Mouse (Mus musculus): ENCODE results near the gene Wdr70. TPM values are rescaled to one million over a fixed set of nuclear protein-coding genes. Genes with fewer than 3 reads are reported as not detected.

The Wdr70 gene
- polyA plus RNA-seq, 1 experiment from 2014 or later: 42.8 TPM

DNA sequence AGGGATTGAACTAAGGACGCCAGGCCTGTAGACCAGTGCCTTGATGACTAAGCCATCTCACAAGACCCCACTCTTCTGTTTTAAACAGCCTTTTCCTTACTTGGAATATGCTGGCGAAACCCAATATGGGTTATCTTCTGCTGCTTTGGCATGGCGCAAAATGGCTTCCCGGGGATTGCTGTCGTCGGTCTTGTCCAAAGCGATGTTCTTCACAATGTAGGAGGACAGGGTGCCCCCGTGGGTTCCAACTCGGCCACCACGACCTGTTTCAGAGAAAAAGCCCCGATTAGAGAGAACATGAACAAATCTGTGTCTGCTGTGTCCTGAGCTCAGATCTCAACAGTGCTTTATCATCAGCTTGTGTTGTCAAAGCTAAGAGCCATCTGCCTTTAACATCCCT, 214.8 kb downstream of the Wdr70 start:
- Histone ChIP-seq H3K9me3 (ENCODE audit: control insufficient read depth, low read length) (no peaks in the 10 kb centered on the region), H3K36me3 (ENCODE audit: control insufficient read depth, insufficient read depth, low read length) (peaks cover 26% of the 10 kb centered on the region), H3K27me3 (replicated peaks; ENCODE audit: control insufficient read depth, insufficient read depth, low read length) (no peaks in the 10 kb centered on the region), H3K4me2 (ENCODE audit: low read depth, low read length) (no peak overlapping the region), H3K4me1 (ENCODE audit: control insufficient read depth, insufficient read depth, low read length) (0 out of 2 replicates have a peak, but pooled peaks cover under 1% of the 10 kb centered on the region), H3K9ac (ENCODE audit: low read depth, low read length) (no peak overlapping the region), H3K4me3 (ENCODE audit: low read depth, low read length) (no peak overlapping the region), H3K27ac (replicated peaks; ENCODE audit: low read depth, low read length) (no peak overlapping the region)
- DNase-seq (ENCODE audit: low spot score) (no peak), ATAC-seq (ENCODE audit: low read depth) (no peak)
- WGBS: 92% methylated on average over 11 of the region's 11 CpGs

DNA sequence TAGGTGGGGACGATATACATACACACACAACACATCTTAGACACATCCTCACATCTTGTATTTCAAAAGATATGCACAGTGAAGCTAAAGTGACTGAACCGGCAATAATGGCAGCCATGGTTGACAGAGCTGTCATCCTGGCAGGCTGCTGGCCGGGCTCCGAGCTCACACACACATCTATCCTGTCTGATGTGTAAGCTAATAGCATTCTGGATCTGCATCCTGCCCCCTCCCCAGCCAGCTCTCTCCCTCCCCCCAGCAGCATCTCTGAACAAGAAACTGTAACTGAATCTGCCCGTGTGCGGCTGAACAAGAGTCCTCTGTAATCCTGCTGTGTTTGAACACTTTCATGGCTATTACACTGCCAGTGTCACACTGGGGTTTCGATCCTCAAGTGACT, 219.1 kb downstream of the Wdr70 start:
- H3K36me3 ChIP-seq (ENCODE audit: control insufficient read depth, insufficient read depth, low read length): peaks cover 26% of the 10 kb centered on the region
- H3K4me1 ChIP-seq (ENCODE audit: control insufficient read depth, insufficient read depth, low read length): peaks cover 2% of the 10 kb centered on the region; the same call in 1 of the 2 replicates
- ATAC-seq (ENCODE audit: low read depth) (no peak), DNase-seq (ENCODE audit: low spot score) (no peak)
- no peak overlapping the region for H3K4me3 ChIP-seq (ENCODE audit: low read depth, low read length)
- no peak overlapping the region for H3K27ac ChIP-seq (replicated peaks; ENCODE audit: low read depth, low read length)
- no peaks in the 10 kb centered on the region for H3K27me3 ChIP-seq (replicated peaks; ENCODE audit: control insufficient read depth, insufficient read depth, low read length)
- WGBS: 44% methylated on average over 7 of the region's 7 CpGs
- H3K9me3 ChIP-seq (ENCODE audit: control insufficient read depth, low read length): no peaks in the 10 kb centered on the region
- no peak overlapping the region for H3K4me2 ChIP-seq (ENCODE audit: low read depth, low read length)
- no peak overlapping the region for H3K9ac ChIP-seq (ENCODE audit: low read depth, low read length)

DNA sequence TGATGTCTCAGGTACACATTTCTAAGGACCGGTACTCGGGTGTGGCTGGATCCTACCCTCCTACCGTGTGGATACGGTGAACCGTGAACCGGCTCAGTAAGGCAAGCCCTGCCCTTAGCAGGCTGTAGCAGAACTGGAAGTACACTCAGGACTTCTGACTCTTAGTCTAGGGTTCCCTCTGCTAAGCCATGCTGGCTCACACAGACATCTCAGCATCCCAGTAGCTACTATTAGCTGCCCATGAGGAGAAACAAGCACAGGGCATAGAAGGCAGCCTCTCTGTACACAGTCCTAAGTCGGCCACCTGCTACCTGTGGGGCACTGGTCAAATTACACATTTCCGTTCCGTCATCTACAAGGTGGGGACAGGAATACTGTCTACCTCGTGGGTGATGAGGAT, 220.1 kb downstream of the Wdr70 start:
- no peak overlapping the region for H3K9ac ChIP-seq (ENCODE audit: low read depth, low read length)
- peaks cover 21% of the 10 kb centered on the region for H3K36me3 ChIP-seq (ENCODE audit: control insufficient read depth, insufficient read depth, low read length)
- peaks cover 2% of the 10 kb centered on the region; the same call in 1 of the 2 replicates for H3K4me1 ChIP-seq (ENCODE audit: control insufficient read depth, insufficient read depth, low read length)
- no peaks in the 10 kb centered on the region for H3K9me3 ChIP-seq (ENCODE audit: control insufficient read depth, low read length)
- H3K27me3 ChIP-seq (replicated peaks; ENCODE audit: control insufficient read depth, insufficient read depth, low read length): no peaks in the 10 kb centered on the region
- no peak overlapping the region for H3K4me3 ChIP-seq (ENCODE audit: low read depth, low read length)
- WGBS: 83% methylated on average over 10 of the region's 10 CpGs
- no peak overlapping the region for H3K4me2 ChIP-seq (ENCODE audit: low read depth, low read length)
- ATAC-seq (ENCODE audit: low read depth) (no peak), DNase-seq (ENCODE audit: low spot score) (no peak)
- no peak overlapping the region for H3K27ac ChIP-seq (replicated peaks; ENCODE audit: low read depth, low read length)

DNA sequence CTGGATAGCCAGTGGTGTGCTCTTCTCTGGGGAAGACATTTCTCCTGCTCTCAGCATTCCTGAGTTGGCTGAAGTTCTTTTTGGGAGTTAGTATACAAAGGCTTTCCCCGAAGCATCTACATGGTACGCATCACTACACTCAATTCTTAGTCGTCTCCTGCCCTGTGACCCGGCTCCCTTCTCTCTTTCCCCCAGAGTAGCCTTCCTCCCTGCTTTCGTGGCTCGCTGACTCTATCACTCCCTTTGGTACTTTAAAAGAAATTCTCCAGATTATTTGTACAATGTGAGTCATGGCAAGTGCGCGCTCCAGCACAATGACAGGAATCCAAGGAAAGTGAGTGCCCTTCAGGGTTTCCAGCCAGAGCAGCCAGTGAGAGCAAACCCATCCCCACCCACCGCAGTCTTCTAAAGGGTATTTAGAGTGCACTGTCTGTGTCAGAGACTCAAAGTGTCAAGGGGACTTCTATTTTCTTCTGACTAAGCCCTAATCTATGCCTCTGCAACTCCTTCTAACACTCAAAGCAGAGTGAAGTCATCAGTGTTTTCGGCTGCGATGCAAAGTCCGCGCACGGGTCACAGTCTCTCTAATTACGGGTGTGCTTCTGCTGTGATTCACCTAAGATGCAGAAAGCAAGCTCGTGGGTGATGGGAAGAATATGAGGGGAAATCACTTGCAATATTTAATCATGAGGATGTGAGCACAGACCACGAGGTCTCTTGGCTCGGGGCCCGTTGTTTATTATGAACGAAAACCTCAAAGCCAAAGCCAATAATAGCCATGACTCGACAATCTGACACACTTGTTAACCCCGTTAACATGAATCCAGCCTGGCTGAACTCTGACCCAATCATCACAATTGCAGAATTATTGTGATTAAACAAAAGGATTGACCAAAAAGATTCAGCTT, 221.2 kb downstream of the Wdr70 start:
- DNase-seq (ENCODE audit: low spot score) (no peak), ATAC-seq (ENCODE audit: low read depth) (no peak)
- no peak overlapping the region for H3K4me2 ChIP-seq (ENCODE audit: low read depth, low read length)
- no peak overlapping the region for H3K4me3 ChIP-seq (ENCODE audit: low read depth, low read length)
- H3K9me3 ChIP-seq (ENCODE audit: control insufficient read depth, low read length): no peaks in the 10 kb centered on the region
- no peaks in the 10 kb centered on the region for H3K27me3 ChIP-seq (replicated peaks; ENCODE audit: control insufficient read depth, insufficient read depth, low read length)
- peaks cover 12% of the 10 kb centered on the region for H3K36me3 ChIP-seq (ENCODE audit: control insufficient read depth, insufficient read depth, low read length)
- peaks cover 2% of the 10 kb centered on the region; the same call in 1 of the 2 replicates for H3K4me1 ChIP-seq (ENCODE audit: control insufficient read depth, insufficient read depth, low read length)
- H3K27ac ChIP-seq (replicated peaks; ENCODE audit: low read depth, low read length): no peak overlapping the region
- 54% methylated on average over 22 of the region's 22 CpGs for WGBS
- H3K9ac ChIP-seq (ENCODE audit: low read depth, low read length): no peak overlapping the region

DNA sequence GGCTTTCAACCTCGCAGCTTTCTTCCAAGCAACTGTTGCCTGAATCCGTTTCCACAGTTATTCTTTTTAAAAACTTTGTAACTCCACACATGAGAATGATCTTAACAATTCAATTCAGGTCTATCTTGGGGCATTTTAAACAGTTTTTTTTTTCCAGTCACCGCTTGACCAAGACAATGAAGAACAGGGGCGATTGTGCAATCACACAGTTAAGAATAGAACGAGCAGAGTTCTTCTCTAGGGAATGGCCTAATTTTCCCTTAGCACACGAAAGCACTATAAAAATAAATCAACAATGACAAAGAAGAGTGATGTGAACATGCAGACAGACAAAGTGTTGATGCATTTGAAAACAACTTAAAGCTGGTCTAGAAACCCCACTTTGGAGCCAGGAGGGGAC, 223.1 kb downstream of the Wdr70 start:
- no peaks in the 10 kb centered on the region for H3K27me3 ChIP-seq (replicated peaks; ENCODE audit: control insufficient read depth, insufficient read depth, low read length)
- no peaks in the 10 kb centered on the region for H3K36me3 ChIP-seq (ENCODE audit: control insufficient read depth, insufficient read depth, low read length)
- H3K4me3 ChIP-seq (ENCODE audit: low read depth, low read length): no peak overlapping the region
- H3K4me1 ChIP-seq (ENCODE audit: control insufficient read depth, insufficient read depth, low read length): peaks cover 2% of the 10 kb centered on the region; the same call in 1 of the 2 replicates
- no peak overlapping the region for H3K9ac ChIP-seq (ENCODE audit: low read depth, low read length)
- DNase-seq (ENCODE audit: low spot score) (no peak), ATAC-seq (ENCODE audit: low read depth) (no peak)
- H3K27ac ChIP-seq (replicated peaks; ENCODE audit: low read depth, low read length): no peak overlapping the region
- no peaks in the 10 kb centered on the region for H3K9me3 ChIP-seq (ENCODE audit: control insufficient read depth, low read length)
- 67% methylated on average over 6 of the region's 6 CpGs for WGBS
- no peak overlapping the region for H3K4me2 ChIP-seq (ENCODE audit: low read depth, low read length)

DNA sequence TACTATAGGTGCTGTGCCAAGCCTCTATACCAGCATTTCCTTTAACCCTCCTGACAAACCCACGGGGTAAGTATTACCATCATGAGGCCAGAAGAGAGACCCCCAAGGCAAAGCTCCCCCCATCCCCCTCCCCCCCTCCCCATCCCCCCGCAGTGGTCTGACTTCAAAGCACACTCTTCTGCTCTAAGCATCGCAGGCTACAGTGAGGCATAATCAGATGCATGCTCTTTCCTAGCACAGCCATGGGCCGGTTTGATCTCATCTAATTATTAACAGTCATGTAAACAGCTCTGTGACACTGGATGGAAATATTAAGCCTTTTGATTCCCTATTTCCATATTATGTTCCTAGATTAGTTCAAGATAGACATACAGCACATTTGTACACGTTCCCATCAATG, 226.5 kb downstream of the Wdr70 start:
- Histone ChIP-seq H3K9ac (ENCODE audit: low read depth, low read length) (no peak overlapping the region), H3K4me1 (ENCODE audit: control insufficient read depth, insufficient read depth, low read length) (no peaks in the 10 kb centered on the region), H3K4me2 (ENCODE audit: low read depth, low read length) (no peak overlapping the region), H3K27ac (replicated peaks; ENCODE audit: low read depth, low read length) (no peak overlapping the region), H3K4me3 (ENCODE audit: low read depth, low read length) (no peak overlapping the region), H3K36me3 (ENCODE audit: control insufficient read depth, insufficient read depth, low read length) (no peaks in the 10 kb centered on the region), H3K27me3 (replicated peaks; ENCODE audit: control insufficient read depth, insufficient read depth, low read length) (no peaks in the 10 kb centered on the region), H3K9me3 (ENCODE audit: control insufficient read depth, low read length) (no peaks in the 10 kb centered on the region)
- WGBS: 28% methylated on average over 5 of the region's 5 CpGs
- ATAC-seq (ENCODE audit: low read depth) (no peak), DNase-seq (ENCODE audit: low spot score) (no peak)

DNA sequence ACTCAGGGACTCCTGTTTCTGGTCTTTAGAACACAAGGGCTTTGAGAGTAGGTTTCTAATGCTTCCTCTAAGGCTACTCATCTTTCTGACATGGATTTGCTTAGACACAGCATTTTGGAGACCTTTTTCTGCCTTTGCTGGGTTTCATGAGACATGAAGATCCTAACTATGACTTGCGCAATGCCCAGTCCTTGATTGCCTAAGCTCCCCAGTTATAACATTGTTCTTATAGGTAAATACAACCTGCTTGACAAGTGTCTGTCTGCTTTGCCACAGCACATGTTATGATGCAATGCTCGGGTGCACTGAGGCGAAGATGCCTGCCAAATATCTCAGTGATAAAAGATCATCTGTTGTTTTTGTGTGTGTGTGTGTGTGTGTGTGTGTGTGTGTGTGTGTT, 233.7 kb downstream of the Wdr70 start:
- no peaks in the 10 kb centered on the region for H3K27me3 ChIP-seq (replicated peaks; ENCODE audit: control insufficient read depth, insufficient read depth, low read length)
- DNase-seq (ENCODE audit: low spot score) (no peak), ATAC-seq (ENCODE audit: low read depth) (no peak)
- 88% methylated on average over 3 of the region's 3 CpGs for WGBS
- no peaks in the 10 kb centered on the region for H3K9me3 ChIP-seq (ENCODE audit: control insufficient read depth, low read length)
- no peak overlapping the region for H3K4me3 ChIP-seq (ENCODE audit: low read depth, low read length)
- no peak overlapping the region for H3K27ac ChIP-seq (replicated peaks; ENCODE audit: low read depth, low read length)
- no peaks in the 10 kb centered on the region for H3K4me1 ChIP-seq (ENCODE audit: control insufficient read depth, insufficient read depth, low read length)
- H3K36me3 ChIP-seq (ENCODE audit: control insufficient read depth, insufficient read depth, low read length): no peaks in the 10 kb centered on the region
- no peak overlapping the region for H3K4me2 ChIP-seq (ENCODE audit: low read depth, low read length)
- H3K9ac ChIP-seq (ENCODE audit: low read depth, low read length): no peak overlapping the region

DNA sequence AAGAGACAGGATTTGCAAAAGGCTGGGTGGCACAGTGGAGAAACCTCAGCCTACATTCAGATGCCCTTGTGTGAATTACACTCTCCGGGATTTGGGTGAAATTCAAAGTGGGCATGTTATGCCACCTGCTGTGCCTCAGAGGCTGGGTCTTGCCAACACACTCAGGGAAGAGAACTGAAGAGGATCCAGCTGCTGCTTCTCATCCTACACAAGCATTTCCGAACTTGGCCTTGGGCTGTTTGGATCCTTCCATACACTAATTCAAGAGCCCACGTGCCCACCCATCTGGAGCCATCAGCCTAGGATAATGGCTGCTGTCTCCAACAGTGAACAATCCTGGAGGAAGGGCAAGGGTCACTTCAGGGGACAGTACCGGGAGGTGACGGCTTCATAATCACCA, 235.7 kb downstream of the Wdr70 start:
- Histone ChIP-seq H3K9me3 (ENCODE audit: control insufficient read depth, low read length) (no peaks in the 10 kb centered on the region), H3K9ac (ENCODE audit: low read depth, low read length) (no peak overlapping the region), H3K27ac (replicated peaks; ENCODE audit: low read depth, low read length) (no peak overlapping the region), H3K27me3 (replicated peaks; ENCODE audit: control insufficient read depth, insufficient read depth, low read length) (no peaks in the 10 kb centered on the region), H3K4me3 (ENCODE audit: low read depth, low read length) (no peak overlapping the region), H3K36me3 (ENCODE audit: control insufficient read depth, insufficient read depth, low read length) (no peaks in the 10 kb centered on the region), H3K4me1 (ENCODE audit: control insufficient read depth, insufficient read depth, low read length) (no peaks in the 10 kb centered on the region), H3K4me2 (ENCODE audit: low read depth, low read length) (no peak overlapping the region)
- 53% methylated on average over 5 of the region's 5 CpGs for WGBS
- DNase-seq (ENCODE audit: low spot score) (no peak), ATAC-seq (ENCODE audit: low read depth) (no peak)

DNA sequence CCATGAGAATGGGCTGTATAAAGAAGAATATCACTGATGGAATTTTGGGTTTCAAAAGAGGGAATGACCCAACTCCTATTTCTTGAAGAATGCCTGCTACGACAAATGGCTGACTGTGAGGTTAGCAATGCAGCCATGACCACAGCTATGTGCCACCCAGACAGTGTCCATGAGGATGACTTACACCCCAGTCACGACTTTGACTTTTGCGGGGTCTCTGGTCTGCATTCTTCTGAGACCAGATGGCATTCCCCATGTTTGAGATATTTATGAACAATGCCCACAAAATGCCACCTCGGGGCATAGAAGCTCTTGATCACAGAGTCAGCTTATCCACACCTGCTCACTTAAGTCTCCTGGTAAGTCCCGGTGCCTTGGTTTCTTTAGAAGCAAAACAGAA, 236.1 kb downstream of the Wdr70 start:
- no peaks in the 10 kb centered on the region for H3K27me3 ChIP-seq (replicated peaks; ENCODE audit: control insufficient read depth, insufficient read depth, low read length)
- 88% methylated on average over 5 of the region's 5 CpGs for WGBS
- no peak for ATAC-seq (ENCODE audit: low read depth)

More for the DNA sequence above, 236.1 kb downstream of the Wdr70 start:
- no peaks in the 10 kb centered on the region for H3K4me1 ChIP-seq (ENCODE audit: control insufficient read depth, insufficient read depth, low read length)
- no peak overlapping the region for H3K27ac ChIP-seq (replicated peaks; ENCODE audit: low read depth, low read length)
- H3K4me3 ChIP-seq (ENCODE audit: low read depth, low read length): no peak overlapping the region
- DNase-seq (ENCODE audit: low spot score): no peak
- no peaks in the 10 kb centered on the region for H3K9me3 ChIP-seq (ENCODE audit: control insufficient read depth, low read length)
- H3K4me2 ChIP-seq (ENCODE audit: low read depth, low read length): no peak overlapping the region
- no peaks in the 10 kb centered on the region for H3K36me3 ChIP-seq (ENCODE audit: control insufficient read depth, insufficient read depth, low read length)
- no peak overlapping the region for H3K9ac ChIP-seq (ENCODE audit: low read depth, low read length)
